Mouse (Mus musculus): ENCODE results near the gene Ift88.

- TF ChIP-seq POLR2A (IDR thresholded peaks at IDR 0.05; ENCODE audit: insufficient read depth, low read length), result no peak
- no peak for TF ChIP-seq CTCF (IDR thresholded peaks at IDR 0.05; ENCODE audit: low read depth, low read length)
Measured at GRCm38 (mm10) chr14:57526050-57526623, 102.3 kb downstream of the Ift88 start.

All from ES-Bruce4 (cell line).